Mouse (Mus musculus) cerebellum, adult 11 months (tissue): ENCODE data around the gene Herc3.
"Not testable (repeated sequence)": the region's sequence is repeated elsewhere in the genome, so short reads cannot be mapped to it uniquely, and the experiment has no call there.

Source experiments
- DNase-seq: peaks from one replicate; pipeline ENCODE4 v3.0.0; 2022

Gene Herc3

DNA sequence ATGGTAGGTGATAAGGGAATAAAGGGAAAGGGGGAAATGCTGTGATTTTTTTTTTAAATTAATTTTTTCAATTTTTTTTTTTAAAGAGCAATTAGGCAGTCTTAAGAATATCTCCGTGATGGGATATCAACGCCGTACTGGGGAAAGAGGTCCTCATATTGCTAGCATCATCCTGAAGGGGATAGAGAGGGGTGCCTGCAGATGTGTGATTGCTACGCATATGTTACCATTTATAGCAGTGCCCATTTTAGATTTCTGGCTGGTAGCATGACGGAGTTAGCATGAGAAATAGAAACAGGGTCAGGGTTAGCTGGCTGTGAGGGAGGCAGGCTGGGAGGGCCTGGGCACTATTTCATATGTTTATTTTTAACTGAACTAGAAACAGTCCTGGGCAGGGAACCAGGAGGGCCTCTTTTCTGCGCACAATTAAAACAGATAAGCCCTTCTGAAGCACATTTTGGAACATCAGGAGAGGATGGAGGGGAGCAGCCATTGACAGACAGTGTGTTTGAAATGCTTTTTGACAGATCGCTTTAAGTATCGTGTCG is 31.3 kb downstream of the Herc3 start:
- peak; percentile 39 for DNase-seq

DNA sequence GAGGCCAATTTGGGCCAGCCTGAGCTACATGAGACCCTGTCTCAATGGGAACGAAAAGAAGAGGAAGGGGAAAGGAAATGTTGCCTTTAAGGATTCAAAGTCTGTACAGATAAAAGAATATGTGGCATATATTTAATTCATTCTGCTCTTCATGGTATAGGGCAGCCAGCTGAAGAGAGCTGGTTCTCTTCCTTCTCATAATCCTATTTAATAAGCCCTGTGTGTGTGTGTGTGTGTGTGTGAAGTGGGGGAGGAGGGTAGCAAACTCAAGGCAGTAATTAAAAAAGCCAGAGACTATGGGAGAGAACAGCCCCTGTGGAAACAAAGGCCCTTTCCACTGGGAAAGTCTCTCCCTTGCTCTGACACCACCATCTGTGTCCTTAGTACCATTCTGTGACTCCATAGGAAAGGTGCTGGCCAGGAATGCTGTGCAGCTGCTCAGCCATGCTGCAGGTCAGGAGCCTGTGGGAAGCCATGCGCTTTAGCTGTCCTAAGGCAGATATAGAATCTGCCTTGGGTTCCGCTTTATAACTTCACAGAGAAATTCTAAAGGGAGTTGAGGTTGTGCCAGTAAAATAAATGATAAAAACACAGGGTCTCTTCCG is 32.5 kb downstream of the Herc3 start:
- DNase-seq, result peak; percentile 46

DNA sequence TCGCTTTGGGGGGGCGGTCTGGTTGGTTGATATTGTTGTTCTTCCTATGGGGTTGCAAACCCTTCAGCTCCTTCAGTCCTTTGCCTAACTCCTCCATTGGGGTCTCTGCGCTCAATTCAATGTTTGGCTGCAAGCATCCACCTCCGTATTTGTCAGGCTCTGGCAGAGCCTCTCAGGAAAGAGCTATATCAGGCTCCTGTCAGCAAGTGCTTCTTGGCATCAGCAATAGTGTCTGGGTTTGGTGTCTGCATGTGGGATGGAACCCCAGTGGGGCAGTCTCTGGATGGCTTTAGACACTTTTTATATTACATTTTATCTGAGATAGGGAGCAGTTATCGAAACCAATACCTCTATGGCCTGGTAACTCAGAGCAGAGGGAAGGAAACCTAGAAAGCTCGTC is 36.6 kb downstream of the Herc3 start:
- DNase-seq, result not testable (repeated sequence)

DNA sequence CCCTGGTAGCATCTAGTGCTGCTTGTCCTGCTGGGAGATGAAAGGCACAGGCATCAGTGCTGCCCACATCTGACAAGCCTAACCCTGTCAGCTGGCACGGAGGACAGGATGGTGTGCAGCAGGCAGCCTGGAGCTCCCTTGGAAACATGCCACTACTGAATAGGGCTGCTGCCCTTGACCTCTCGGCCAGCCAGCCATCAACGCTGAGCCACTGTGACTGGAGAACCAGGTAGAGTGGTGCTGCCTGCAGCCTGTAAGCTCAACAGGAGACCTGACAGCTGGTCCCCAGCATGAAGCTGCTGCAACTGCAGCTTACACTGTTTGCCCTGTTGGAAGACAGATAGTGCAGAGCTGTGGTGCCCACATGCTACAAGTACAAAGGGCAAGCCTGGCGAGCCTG is 48.3 kb downstream of the Herc3 start:
- DNase-seq, result peak; percentile 47

DNA sequence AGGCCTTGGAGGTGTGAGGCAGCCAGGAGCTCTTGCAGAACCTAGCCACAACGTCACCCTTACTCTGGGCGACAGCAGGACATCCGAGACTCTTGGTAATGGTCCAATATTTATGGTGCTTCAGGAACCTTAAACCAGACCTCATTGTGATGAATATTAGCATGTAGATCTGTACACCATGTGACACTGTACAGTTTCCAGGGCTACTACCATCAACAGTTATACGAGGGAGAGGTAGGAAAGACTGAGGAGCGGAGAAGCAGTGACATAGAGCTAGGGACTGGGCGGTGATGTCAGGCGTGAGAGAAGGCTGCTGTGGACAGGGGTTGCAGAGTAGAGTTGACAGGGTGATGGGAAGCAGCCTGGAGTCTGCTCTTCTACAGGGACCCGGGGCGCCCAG is 48.7 kb downstream of the Herc3 start:
- no peak for DNase-seq

DNA sequence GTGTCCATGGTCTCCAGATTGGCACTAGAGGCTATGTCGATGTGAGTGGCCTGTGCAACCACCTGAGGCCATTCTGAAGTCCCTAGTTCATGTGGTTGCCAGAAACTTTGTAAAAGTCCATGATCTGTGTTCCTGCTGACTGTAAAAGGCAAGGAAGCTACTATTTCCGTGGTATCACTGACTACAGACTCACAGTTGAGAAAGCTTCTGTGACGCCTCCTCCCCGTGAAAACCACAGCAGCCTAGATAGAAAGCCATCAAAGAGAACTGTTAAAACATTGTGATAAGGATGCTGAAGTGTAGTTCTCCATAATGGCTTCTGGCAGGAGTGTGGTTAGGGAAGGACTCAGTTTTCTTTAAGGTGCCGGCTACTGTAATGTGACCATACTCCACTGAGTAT is 49.6 kb downstream of the Herc3 start:
- DNase-seq, result no peak

- DNase-seq, result no peak
Observed at GRCm38 (mm10) chr6:58881363-58881762, 50.1 kb downstream of the Herc3 start.

DNA sequence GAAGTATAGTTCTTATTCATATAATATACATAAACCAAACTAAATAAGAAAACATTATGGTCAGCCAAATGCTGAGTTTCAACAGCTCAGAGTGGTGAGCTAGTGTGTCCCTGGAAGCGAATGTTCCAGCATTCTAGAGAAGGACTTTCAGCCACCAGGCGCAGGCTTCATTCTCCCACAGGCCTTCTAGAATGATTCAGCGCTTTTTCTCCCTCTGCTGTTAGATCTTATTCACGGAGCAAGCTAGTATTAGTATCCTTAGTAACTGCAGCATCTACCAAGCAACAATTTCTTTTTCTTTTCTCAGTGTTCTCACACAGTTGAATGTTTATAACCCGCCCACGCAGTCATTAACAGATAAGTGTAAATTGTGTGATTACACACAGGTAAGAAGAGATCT is 51.0 kb downstream of the Herc3 start:
- DNase-seq, result no peak

- DNase-seq, result no peak
Observed at GRCm38 (mm10) chr6:58889917-58890316, 58.7 kb downstream of the Herc3 start.

DNA sequence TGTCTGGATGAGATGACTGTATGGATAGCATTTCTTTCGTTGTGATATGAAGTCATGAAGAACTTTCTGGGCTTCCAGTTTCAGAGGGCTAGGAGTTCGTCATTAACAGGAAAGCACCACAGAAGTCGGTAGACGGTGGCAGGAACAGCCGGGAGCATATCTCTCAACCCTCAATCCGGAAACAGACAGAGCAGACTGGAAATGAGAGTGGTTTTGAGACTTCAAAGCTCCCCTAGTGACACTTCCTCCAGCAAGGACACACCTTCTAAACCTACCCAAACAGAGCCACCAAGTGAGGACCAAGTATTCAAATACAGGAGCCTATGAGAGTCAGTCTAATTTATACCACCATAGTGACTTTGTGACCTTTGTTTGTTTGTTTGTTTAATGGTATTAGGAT is 62.0 kb downstream of the Herc3 start:
- no peak for DNase-seq

- DNase-seq, result no peak
Observed at GRCm38 (mm10) chr6:58894994-58895393, 63.7 kb downstream of the Herc3 start.

DNA sequence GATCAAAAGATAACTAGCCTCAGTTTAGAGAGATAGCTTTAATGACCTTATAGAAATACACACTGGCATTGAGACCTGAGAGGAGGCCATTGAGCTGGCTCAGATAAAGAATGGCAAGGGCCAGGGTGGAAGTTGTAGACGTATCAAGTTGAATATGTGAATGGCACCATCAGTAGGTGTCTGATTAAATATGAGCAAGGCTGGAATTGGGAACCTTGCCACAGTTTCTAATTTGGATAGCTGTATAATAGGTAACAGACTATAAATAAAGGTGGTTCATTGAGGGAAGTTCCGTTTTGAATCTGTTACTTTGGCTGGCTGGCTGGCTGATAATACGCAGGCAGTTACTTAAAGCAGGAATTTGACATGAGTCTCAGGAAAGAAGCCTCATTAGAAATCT is 65.4 kb downstream of the Herc3 start:
- no peak for DNase-seq

- no peak for DNase-seq
Observed at GRCm38 (mm10) chr6:58899076-58899475, 67.8 kb downstream of the Herc3 start.

- no peak for DNase-seq
Observed at GRCm38 (mm10) chr6:58900536-58900935, 69.3 kb downstream of the Herc3 start.

DNA sequence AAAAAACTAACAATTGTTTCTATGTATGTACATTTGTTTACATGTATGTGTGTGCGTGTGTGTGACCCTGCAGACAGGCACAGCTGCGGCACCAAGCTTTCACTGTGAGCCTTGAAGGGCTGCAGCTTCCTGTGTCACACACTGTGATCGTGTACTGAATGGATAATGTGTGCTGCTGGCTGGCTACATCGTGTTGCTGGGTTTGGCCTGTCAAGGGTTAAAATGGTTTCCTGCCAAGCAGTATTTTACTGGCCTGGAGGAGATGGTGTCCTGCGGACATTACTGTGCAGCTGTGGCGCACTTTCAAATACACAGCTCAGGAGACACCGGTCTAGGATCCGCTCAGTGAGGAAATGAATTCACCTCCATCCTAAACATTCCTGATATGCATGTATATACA is 71.9 kb downstream of the Herc3 start:
- DNase-seq, result peak; percentile 37

DNA sequence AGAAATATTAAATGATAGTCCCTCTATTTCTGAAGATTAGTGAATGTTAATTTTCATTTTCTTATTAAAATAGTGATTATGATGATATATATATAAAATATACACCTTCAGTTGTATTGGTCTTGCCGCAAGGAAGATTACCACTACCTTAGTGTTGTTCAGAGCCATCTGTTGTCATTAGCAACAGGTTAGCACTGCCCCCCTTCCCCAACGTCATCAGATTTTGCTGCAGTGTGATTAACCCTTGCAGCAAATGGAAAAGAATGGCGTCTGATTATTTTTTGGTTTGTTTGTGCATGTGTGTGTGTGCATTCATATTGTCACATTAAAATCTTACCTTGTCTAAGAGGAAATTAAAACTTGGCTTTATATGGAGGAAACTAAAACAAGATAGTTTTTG is 73.3 kb downstream of the Herc3 start:
- DNase-seq, result no peak

DNA sequence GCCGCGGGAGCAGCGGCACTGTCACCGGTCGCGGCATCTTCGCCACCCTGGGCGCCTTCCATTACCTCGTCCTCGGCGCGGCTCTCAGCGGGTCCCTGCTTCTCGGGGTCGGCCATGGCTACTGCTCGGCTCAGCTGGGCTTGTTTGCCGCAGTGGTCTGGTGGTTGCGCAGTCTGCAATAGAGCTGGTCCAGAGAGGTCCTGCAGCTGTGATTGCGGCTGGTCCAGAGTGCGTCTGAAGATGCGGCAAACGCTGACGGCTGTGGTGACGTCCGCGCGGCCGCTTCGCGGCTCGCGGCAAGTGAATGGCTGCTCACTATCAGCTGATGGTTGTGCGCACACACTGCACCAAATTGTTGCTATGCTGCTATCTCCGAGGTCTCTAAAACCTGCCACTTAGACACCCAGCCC is 75.6 kb downstream of the Herc3 start, which contains the start of gene Nap1l5:
TSS of gene Nap1l5 (minus strand) at position 225 of the 410 bp plus-strand sequence.
- peak; percentile 82 for DNase-seq

GRCm38 (mm10) chr6:58907336-58907735 is 76.1 kb downstream of the Herc3 start:
- no peak for DNase-seq

DNA sequence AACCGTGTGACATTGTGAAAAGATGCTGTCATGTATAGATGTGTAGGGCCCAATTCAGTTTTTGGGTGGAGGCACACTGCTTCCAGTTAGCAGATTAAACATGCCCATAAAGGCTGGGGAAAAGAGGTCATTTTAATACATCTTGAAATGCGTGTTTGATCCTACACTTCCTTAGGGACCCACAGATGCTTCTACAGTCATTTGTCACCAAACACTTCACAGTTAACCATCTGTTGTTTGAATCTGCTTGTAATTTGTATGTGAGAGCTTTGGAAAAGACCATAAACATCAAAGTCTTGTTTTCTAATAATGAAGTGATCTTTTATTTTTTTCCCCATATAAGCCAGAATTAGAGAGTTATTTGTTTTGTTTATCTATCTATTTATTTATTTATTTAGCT is 76.5 kb downstream of the Herc3 start:
- DNase-seq, result no peak

- DNase-seq, result no peak
Observed at GRCm38 (mm10) chr6:58912842-58913241, 81.6 kb downstream of the Herc3 start.

DNA sequence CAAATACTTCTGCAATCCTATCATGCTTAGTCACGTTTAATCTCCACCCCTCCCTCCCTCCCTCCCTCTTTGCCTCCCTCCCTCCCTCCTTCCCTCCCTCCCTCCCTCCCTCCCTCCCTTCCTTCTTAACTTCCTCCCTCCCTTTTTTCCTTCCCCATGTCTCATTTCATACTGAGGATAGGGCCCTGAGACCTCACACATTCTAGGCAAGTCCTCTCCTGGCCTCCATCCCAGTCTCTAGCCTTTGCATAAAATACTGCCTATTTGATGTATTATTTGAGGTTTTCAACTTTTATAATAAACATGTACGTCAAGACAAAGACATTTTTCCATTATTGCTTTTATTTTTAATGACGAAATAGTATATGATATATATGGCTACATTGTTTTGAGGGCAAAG is 82.3 kb downstream of the Herc3 start:
- no peak for DNase-seq

DNA sequence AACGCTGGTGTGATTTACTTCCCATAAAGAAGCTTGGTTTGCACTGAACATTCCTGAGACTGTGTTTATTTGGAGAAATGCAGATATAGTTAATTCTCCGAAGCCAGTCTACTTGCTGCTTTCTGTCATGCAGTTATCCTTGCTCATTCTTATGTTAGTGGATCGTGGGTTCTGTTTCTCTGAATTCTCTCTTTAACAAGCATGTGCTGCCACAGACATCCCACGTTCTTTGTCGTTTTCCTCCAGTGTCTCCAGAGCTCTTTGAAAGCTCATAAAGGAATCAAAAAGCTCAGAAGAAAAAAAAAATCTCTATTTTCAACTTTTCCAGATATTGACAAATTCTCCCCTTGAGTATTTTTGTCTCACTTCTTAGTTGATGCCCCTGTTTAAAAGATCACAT is 82.7 kb downstream of the Herc3 start:
- no peak for DNase-seq

- DNase-seq, result no peak
Observed at GRCm38 (mm10) chr6:58916498-58916897, 85.2 kb downstream of the Herc3 start.

DNA sequence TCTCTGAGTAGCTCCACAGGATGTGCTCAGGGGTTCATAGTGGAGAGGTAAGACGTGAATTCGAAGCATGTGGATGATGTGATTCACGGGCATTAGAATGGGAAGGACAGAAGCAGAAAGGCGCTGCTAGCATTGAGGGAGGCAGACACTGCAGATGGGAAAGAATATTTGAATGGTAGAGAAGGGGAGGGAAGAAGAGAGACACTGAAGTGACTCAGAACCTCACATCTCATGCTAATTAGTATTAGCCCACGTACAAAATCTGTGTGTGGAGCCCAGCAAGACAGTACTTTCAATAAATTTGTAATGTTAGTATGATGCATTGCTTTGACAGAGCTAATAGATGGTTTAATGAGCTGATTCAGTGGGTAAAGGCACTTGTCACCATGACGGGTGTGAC is 89.5 kb downstream of the Herc3 start:
- no peak for DNase-seq

DNA sequence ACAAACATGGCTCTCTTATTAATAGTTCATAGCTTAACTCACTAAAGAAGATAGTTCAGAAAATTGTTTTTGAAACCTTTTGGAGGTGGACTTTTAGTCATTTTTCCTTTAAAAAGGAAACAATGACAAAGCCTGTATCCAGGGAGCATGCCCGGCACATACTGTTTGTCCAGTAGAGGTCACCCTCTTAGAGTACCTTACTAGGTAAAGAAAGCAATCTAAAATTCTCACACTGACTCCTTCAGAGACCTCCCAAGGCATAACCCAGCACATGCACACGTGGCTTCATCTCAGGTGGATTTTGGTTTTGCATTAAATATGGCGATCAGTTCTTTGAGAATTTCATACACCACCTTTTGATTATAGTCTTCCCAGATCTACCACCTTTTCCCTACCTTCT is 90.4 kb downstream of the Herc3 start:
- no peak for DNase-seq
